Mouse (Mus musculus): ENCODE results near the gene Gpr45.

The Gpr45 gene

GRCm38 (mm10) chr1:43046990-43047389 lies 94.3 kb downstream of the Gpr45 start:
- no peak for DNase-seq (ENCODE audit: low spot score in 2 of 2)

- no peak for DNase-seq (ENCODE audit: low spot score in 2 of 2)
Measured at GRCm38 (mm10) chr1:43047811-43048210, 95.1 kb downstream of the Gpr45 start.

GRCm38 (mm10) chr1:43051903-43052302 lies 99.2 kb downstream of the Gpr45 start:
- DNase-seq (ENCODE audit: low spot score in 2 of 2) = no peak

- DNase-seq (ENCODE audit: low spot score in 2 of 2) = peak in 1 of 2 experiments; percentile 68
Measured at GRCm38 (mm10) chr1:43065615-43066310, 113.1 kb downstream of the Gpr45 start.

GRCm38 (mm10) chr1:43066573-43066972 lies 113.9 kb downstream of the Gpr45 start:
- no peak for DNase-seq (ENCODE audit: low spot score in 2 of 2)

- no peak for DNase-seq (ENCODE audit: low spot score in 2 of 2)
Measured at GRCm38 (mm10) chr1:43067551-43067950, 114.9 kb downstream of the Gpr45 start.

GRCm38 (mm10) chr1:43070726-43071125 lies 118.1 kb downstream of the Gpr45 start:
- no peak for DNase-seq (ENCODE audit: low spot score in 2 of 2)

GRCm38 (mm10) chr1:43072028-43072427 lies 119.4 kb downstream of the Gpr45 start:
- DNase-seq (ENCODE audit: low spot score in 2 of 2) = no peak

- no peak for DNase-seq (ENCODE audit: low spot score in 2 of 2)
Measured at GRCm38 (mm10) chr1:43072561-43072960, 119.9 kb downstream of the Gpr45 start.

GRCm38 (mm10) chr1:43074791-43075190 lies 122.1 kb downstream of the Gpr45 start:
- no peak for DNase-seq (ENCODE audit: low spot score in 2 of 2)

GRCm38 (mm10) chr1:43078124-43078523 lies 125.5 kb downstream of the Gpr45 start:
- no peak for DNase-seq (ENCODE audit: low spot score in 2 of 2)

- no peak for DNase-seq (ENCODE audit: low spot score in 2 of 2)
Measured at GRCm38 (mm10) chr1:43082946-43083345, 130.3 kb downstream of the Gpr45 start.
